Mouse (Mus musculus): ENCODE measurements around the gene Kirrel3. TPM values are rescaled to one million over a fixed set of nuclear protein-coding genes. Genes with fewer than 3 reads are reported as not detected.
A peak's percentile ranks its signal among the peaks of the same experiment; 100 is the strongest.

Kirrel3 gene
- polyA plus RNA-seq, 1 experiment from 2014 or later: 1.8 TPM

GRCm38 (mm10) chr9:34704357-34704756, 218.7 kb downstream of the Kirrel3 start:
- WGBS: 21% methylated on average over 2 of the region's 2 CpGs
- ATAC-seq (ENCODE audit: borderline replicate concordance, extremely low read depth, low FRiP score, low TSS enrichment): no peak
- Histone ChIP-seq H3K9me3 (no peaks in the 10 kb centered on the region), H3K27ac (peak overlapping the region; percentile 58; the same call in 1 of the 2 replicates), H3K4me1 (0 out of 2 replicates have a peak, but pooled peaks cover 13% of the 10 kb centered on the region), H3K4me3 (no peak overlapping the region), H3K36me3 (no peaks in the 10 kb centered on the region), H3K4me2 (no peak overlapping the region), H3K27me3 (no peaks in the 10 kb centered on the region), H3K9ac (no peak overlapping the region)

- Histone ChIP-seq H3K27me3 (no peaks in the 10 kb centered on the region), H3K4me1 (0 out of 2 replicates have a peak, but pooled peaks cover 13% of the 10 kb centered on the region), H3K4me3 (no peak overlapping the region), H3K36me3 (no peaks in the 10 kb centered on the region), H3K9ac (no peak overlapping the region), H3K9me3 (no peaks in the 10 kb centered on the region), H3K4me2 (no peak overlapping the region), H3K27ac (no peak overlapping the region)
- WGBS: 24% methylated on average over 4 of the region's 4 CpGs
- no peak for ATAC-seq (ENCODE audit: borderline replicate concordance, extremely low read depth, low FRiP score, low TSS enrichment)
Observed at GRCm38 (mm10) chr9:34706350-34706873, 220.7 kb downstream of the Kirrel3 start.

DNA sequence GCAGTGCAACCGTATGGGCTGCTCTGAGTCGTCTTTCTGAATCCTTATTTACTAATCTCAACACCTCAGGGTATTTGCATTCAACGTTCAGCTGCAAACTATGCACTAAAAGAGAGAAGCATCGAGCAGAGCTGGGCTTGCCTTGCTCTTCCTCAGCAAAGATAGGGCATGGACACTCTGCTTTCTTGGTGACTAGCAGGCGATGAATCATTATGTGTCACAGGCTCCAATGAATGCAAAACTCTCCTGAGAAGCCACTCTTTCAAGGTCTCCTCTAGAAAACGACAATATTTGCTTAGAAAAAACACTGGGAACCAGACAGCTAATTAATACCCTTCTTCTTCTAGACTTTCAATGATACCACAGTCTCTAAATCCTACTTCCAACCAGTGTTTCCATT, 223.0 kb downstream of the Kirrel3 start:
- Histone ChIP-seq H3K4me1 (0 out of 2 replicates have a peak, but pooled peaks cover 13% of the 10 kb centered on the region), H3K27ac (no peak overlapping the region)

GRCm38 (mm10) chr9:34711996-34712395, 226.3 kb downstream of the Kirrel3 start:
- 42% methylated on average over 1 of the region's 1 CpGs for WGBS
- no peak overlapping the region for H3K4me3 ChIP-seq
- no peak overlapping the region for H3K27ac ChIP-seq
- no peak overlapping the region for H3K9ac ChIP-seq
- no peaks in the 10 kb centered on the region for H3K4me1 ChIP-seq
- no peaks in the 10 kb centered on the region for H3K36me3 ChIP-seq
- no peaks in the 10 kb centered on the region; the same call in 1 of the 2 replicates for H3K27me3 ChIP-seq
- no peak overlapping the region for H3K4me2 ChIP-seq
- ATAC-seq (ENCODE audit: borderline replicate concordance, extremely low read depth, low FRiP score, low TSS enrichment): no peak
- no peaks in the 10 kb centered on the region for H3K9me3 ChIP-seq

More for the DNA sequence above, 223.0 kb downstream of the Kirrel3 start:
- no peak overlapping the region for H3K4me2 ChIP-seq
- no peaks in the 10 kb centered on the region; the same call in 1 of the 2 replicates for H3K27me3 ChIP-seq
- H3K9me3 ChIP-seq: no peaks in the 10 kb centered on the region
- H3K36me3 ChIP-seq: no peaks in the 10 kb centered on the region
- 79% methylated on average over 6 of the region's 6 CpGs for WGBS
- H3K9ac ChIP-seq: no peak overlapping the region
- no peak for ATAC-seq (ENCODE audit: borderline replicate concordance, extremely low read depth, low FRiP score, low TSS enrichment)
- H3K4me3 ChIP-seq: no peak overlapping the region

DNA sequence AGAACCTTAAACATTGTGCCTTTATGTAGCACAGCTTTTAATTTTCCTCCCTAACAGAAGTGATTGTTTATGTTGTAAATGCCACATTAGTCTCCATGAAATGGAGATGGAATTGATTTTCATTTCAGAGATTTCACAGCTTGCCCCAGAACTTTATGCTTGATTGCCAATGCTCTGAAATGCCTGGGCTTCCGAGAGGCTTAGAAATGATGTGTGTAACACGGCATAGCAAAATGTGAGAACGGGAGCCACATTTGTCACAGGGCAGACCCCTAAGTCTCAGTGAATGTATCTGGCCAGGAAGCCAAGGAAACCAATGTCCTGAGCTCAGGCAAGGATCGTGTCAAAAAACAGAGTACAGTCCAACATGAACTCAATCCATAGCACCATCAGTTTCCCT, 227.3 kb downstream of the Kirrel3 start:
- Histone ChIP-seq H3K9me3 (no peaks in the 10 kb centered on the region), H3K4me2 (no peak overlapping the region), H3K36me3 (no peaks in the 10 kb centered on the region), H3K27me3 (no peaks in the 10 kb centered on the region; the same call in 1 of the 2 replicates), H3K4me1 (no peaks in the 10 kb centered on the region), H3K4me3 (no peak overlapping the region), H3K27ac (no peak overlapping the region), H3K9ac (no peak overlapping the region)
- WGBS: 64% methylated on average over 4 of the region's 4 CpGs
- no peak for ATAC-seq (ENCODE audit: borderline replicate concordance, extremely low read depth, low FRiP score, low TSS enrichment)

GRCm38 (mm10) chr9:34713462-34713926, 227.8 kb downstream of the Kirrel3 start:
- no peaks in the 10 kb centered on the region for H3K36me3 ChIP-seq
- no peaks in the 10 kb centered on the region for H3K4me1 ChIP-seq
- H3K9ac ChIP-seq: no peak overlapping the region
- 71% methylated on average over 4 of the region's 4 CpGs for WGBS
- no peak overlapping the region for H3K4me2 ChIP-seq
- no peaks in the 10 kb centered on the region; the same call in 1 of the 2 replicates for H3K27me3 ChIP-seq
- no peaks in the 10 kb centered on the region for H3K9me3 ChIP-seq
- no peak for ATAC-seq (ENCODE audit: borderline replicate concordance, extremely low read depth, low FRiP score, low TSS enrichment)
- H3K4me3 ChIP-seq: no peak overlapping the region
- no peak overlapping the region for H3K27ac ChIP-seq

DNA sequence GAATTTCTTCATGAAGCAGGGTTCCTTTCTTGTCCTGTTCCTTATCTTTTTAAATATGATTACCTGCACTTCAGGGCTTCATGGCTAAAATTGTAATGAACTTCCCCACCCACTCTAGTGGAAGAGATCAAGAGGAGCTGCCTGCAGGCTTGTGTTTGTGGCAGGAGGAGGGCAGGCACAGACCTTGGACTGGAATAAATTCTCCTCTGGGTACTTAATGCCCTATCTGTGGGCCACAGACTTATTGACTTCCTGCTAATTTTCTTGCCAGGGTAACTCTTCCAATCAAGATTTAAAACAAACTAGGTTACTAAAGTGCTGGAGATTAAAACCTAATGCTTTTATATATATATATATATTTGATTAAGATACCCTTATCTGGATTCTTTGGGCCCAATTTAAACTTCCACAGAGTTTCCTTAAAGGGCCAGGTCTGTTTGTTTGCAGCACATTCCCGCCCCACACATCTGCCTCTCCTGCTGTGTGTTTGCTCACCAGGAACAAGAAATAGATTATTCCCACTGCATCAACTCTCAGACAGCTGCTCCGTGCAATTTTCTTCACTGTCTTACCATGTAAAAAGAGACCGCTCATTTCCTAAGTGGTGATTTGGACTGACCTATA, 229.4 kb downstream of the Kirrel3 start:
- 52% methylated on average over 3 of the region's 3 CpGs for WGBS
- H3K36me3 ChIP-seq: no peaks in the 10 kb centered on the region
- no peak for ATAC-seq (ENCODE audit: borderline replicate concordance, extremely low read depth, low FRiP score, low TSS enrichment)
- H3K4me3 ChIP-seq: no peak overlapping the region
- H3K27me3 ChIP-seq: no peaks in the 10 kb centered on the region; the same call in 1 of the 2 replicates
- H3K4me2 ChIP-seq: no peak overlapping the region
- H3K4me1 ChIP-seq: no peaks in the 10 kb centered on the region
- no peaks in the 10 kb centered on the region for H3K9me3 ChIP-seq
- no peak overlapping the region for H3K9ac ChIP-seq
- no peak overlapping the region for H3K27ac ChIP-seq

- ATAC-seq (ENCODE audit: borderline replicate concordance, extremely low read depth, low FRiP score, low TSS enrichment): no peak
- Histone ChIP-seq H3K4me3 (no peak overlapping the region), H3K4me2 (no peak overlapping the region), H3K27ac (no peak overlapping the region), H3K36me3 (no peaks in the 10 kb centered on the region), H3K9ac (no peak overlapping the region), H3K9me3 (no peaks in the 10 kb centered on the region), H3K27me3 (no peaks in the 10 kb centered on the region; the same call in 1 of the 2 replicates), H3K4me1 (0 out of 2 replicates have a peak, but pooled peaks cover 3% of the 10 kb centered on the region)
- WGBS: 76% methylated on average over 2 of the region's 2 CpGs
Observed at GRCm38 (mm10) chr9:34716476-34716875, 230.8 kb downstream of the Kirrel3 start.

- no peak overlapping the region for H3K27ac ChIP-seq
- H3K9ac ChIP-seq: no peak overlapping the region
- no peak overlapping the region for H3K4me3 ChIP-seq
- ATAC-seq (ENCODE audit: borderline replicate concordance, extremely low read depth, low FRiP score, low TSS enrichment): no peak
- no peaks in the 10 kb centered on the region for H3K9me3 ChIP-seq
- no peaks in the 10 kb centered on the region for H3K36me3 ChIP-seq
- H3K4me2 ChIP-seq: no peak overlapping the region
- WGBS: 31% methylated on average over 6 of the region's 6 CpGs
- H3K4me1 ChIP-seq: peaks cover 3% of the 10 kb centered on the region; the same call in 1 of the 2 replicates
- H3K27me3 ChIP-seq: no peaks in the 10 kb centered on the region
Observed at GRCm38 (mm10) chr9:34721478-34722197, 235.9 kb downstream of the Kirrel3 start.

DNA sequence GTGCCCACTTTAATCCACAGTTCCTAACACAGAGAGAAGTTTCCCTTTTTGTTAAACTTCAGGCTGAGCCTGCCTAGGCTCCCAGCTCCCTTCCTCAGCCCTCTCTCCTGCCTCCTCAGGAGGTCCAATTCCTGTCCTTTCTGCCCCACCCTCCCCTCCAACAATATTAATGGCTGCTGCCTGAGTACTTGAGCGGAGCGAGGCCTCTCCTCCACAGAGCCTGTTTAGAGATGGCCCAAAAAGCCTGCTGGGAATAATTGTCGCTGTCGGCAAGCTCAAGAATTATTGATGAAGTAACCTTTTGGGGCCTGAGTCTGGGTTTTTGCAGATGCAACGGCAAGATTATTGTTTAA, 236.5 kb downstream of the Kirrel3 start:
- peaks cover 3% of the 10 kb centered on the region; the same call in 1 of the 2 replicates for H3K4me1 ChIP-seq
- ATAC-seq (ENCODE audit: borderline replicate concordance, extremely low read depth, low FRiP score, low TSS enrichment): no peak
- no peak overlapping the region for H3K4me3 ChIP-seq
- H3K9ac ChIP-seq: no peak overlapping the region
- no peak overlapping the region for H3K4me2 ChIP-seq
- 29% methylated on average over 5 of the region's 5 CpGs for WGBS
- H3K27me3 ChIP-seq: no peaks in the 10 kb centered on the region
- H3K27ac ChIP-seq: no peak overlapping the region
- no peaks in the 10 kb centered on the region for H3K9me3 ChIP-seq
- H3K36me3 ChIP-seq: no peaks in the 10 kb centered on the region

GRCm38 (mm10) chr9:34732507-34732906, 246.8 kb downstream of the Kirrel3 start:
- WGBS: 45% methylated on average over 6 of the region's 6 CpGs
- no peak for ATAC-seq (ENCODE audit: borderline replicate concordance, extremely low read depth, low FRiP score, low TSS enrichment)
- Histone ChIP-seq H3K4me1 (no peaks in the 10 kb centered on the region), H3K4me2 (no peak overlapping the region), H3K27ac (no peak overlapping the region), H3K9ac (no peak overlapping the region), H3K4me3 (no peak overlapping the region), H3K36me3 (no peaks in the 10 kb centered on the region), H3K9me3 (no peaks in the 10 kb centered on the region), H3K27me3 (no peaks in the 10 kb centered on the region)

DNA sequence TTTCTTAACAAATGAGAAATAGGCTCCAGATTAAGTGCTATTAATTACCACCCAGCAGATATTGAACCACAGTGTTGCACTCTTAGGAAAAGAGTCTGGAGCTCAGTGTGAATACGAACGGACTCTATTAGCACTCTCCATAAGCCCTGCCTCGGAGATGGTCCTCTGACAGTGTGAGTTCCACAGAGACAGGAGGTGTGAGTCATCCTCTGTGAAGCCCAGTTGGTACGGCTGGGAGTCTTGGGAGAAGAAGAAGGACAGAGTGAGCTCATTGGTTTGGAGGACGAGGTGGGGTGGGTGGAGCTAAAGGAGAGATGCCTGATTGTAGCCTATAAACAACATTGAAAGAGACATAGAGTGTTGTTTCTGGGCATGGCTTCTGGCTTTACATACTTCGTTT, 247.9 kb downstream of the Kirrel3 start:
- Histone ChIP-seq H3K36me3 (no peaks in the 10 kb centered on the region), H3K9ac (no peak overlapping the region), H3K9me3 (no peaks in the 10 kb centered on the region), H3K4me3 (no peak overlapping the region), H3K27me3 (no peaks in the 10 kb centered on the region), H3K4me1 (no peaks in the 10 kb centered on the region), H3K4me2 (no peak overlapping the region), H3K27ac (no peak overlapping the region)
- 64% methylated on average over 6 of the region's 6 CpGs for WGBS
- no peak for ATAC-seq (ENCODE audit: borderline replicate concordance, extremely low read depth, low FRiP score, low TSS enrichment)

Data from lung, embryonic 15.5 days (tissue).